Mouse (Mus musculus): ENCODE results near the gene Pygb.

The Pygb gene

DNA sequence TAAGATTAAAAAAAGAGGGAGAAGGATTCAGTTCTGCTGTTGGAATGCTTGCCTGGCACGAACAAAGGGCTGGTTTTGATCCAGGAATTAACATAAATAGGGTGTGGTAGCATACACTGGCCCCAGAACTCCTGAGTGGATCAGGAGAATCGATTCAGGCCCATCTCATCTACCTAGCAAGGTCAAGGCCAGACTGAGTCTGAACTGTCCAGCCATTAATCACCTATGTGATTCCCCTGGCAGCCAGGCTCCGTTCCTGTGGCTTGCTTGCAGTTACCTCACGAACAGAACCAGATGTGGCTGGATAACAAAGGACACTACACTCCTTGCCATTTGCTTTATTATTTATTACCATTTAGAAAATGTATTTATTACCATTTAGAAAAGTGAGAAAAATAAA is 6.8 kb downstream of the Pygb start:
- DNase-seq (ENCODE audit: low read depth, low spot score): no peak

DNA sequence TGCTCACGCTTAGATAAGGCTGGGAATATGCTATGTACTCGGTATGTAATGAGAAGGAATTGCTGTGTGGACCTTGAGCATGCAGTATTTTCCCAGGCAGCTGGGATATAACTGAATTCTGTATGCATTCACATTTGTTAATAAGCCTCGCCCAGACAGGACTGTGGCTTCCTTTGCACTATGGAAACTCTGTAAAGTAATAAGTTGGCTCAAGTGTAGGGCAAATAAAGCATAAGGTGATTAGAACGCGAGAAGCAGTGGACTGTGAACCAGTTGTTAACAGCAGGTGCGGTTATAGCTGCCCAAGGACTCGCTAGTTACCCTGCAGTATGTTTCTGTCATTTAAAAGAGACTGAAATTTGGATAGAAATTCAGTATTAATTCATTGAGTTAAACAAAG is 11.5 kb downstream of the Pygb start:
- no peak for DNase-seq (ENCODE audit: low read depth, low spot score)

DNA sequence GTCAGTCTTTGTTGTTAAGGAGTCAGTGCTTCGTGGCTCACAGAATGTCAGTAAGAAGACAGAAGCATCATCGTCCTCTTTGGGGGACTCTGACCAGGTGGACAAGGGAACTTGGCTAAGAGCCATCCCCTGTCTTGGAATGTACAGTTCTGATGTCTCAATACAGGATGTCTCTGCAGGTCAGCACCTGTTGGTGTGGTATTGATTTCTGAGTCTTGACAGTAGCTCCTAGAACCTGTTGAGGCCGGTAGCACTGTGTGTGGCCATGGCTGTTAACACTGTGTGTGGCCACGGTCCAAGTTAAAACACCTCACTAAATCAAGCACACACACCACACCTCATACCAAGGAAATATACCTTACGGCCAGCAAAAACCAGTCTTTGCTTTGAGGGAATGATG is 14.1 kb downstream of the Pygb start:
- DNase-seq (ENCODE audit: low read depth, low spot score): no peak

DNA sequence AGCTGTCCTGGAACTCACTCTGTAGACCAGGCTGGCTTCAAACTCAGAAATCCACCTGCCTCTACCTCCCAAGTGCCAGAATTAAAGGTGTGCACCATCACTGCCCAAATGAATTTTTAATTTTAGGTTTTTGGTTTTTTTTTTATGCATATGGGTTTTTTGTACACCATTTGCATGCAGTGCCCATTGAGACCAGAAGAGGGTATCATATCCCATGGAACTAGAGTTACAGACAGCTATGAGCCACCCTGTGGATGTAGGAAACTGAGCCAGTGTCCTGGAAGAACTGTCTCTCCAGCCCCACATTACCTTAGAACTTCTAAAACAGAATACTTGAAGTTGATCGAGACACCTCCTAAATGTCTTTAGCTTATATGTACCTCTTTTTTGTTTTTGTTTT is 16.5 kb downstream of the Pygb start:
- no peak for DNase-seq (ENCODE audit: low read depth, low spot score)

GRCm38 (mm10) chr2:150808381-150808780 is 21.8 kb downstream of the Pygb start:
- DNase-seq (ENCODE audit: low read depth, low spot score): no peak

- DNase-seq (ENCODE audit: low read depth, low spot score): no peak
Observed at GRCm38 (mm10) chr2:150808812-150809211, 22.3 kb downstream of the Pygb start.

DNA sequence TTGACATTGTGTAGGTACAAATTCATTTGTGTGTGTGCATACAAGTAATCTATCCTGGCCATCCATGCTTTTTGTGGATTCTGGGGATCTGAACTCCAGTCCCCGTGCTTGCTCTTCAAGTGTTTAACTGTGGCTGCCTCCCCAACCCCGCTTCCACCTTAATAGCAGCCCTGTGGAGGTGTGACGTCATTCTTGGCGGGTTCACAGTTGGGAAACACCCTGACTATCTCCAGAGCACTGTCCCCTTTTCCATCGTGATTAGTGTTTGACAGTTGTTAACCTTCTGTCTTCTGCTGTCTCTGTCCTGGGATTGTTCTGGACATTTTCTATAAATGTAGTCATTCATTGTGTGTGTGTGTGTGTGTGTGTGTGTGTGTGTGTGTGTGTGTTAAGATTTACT is 24.1 kb downstream of the Pygb start:
- DNase-seq (ENCODE audit: low read depth, low spot score): no peak

- no peak for DNase-seq (ENCODE audit: low read depth, low spot score)
Observed at GRCm38 (mm10) chr2:150812816-150813215, 26.3 kb downstream of the Pygb start.

DNA sequence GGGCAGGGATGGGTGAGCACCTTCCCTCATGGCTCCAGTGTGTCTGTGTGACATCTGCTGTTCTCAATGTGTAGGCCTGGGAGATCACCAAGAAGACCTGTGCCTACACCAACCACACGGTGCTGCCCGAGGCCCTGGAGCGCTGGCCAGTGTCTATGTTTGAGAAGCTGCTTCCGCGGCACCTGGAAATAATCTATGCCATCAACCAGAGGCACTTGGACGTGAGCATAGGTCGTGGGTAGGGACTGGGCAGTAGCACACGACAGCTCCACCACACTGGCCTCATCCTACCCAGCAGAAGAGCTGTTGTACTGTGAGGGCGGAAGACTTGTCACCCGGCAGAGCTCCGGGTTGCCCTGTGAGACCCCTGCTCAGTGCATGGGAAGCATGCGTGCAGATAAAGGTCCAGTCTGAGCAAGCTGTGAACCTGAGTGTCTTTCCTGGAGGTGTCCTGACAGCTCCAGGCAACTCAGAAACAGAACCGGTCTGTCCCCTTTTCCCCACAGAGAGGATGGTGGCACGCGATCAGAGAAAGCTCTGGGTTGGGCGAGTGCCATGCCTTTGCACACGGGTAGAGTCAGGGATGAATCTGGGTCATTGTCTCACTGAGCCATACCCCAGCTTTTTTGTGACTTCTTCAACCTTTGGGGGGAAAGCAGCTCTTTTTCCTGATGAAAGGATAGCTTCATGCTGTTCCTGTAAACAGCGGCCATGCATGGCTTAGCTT is 30.3 kb downstream of the Pygb start:
- DNase-seq (ENCODE audit: low read depth, low spot score): no peak

DNA sequence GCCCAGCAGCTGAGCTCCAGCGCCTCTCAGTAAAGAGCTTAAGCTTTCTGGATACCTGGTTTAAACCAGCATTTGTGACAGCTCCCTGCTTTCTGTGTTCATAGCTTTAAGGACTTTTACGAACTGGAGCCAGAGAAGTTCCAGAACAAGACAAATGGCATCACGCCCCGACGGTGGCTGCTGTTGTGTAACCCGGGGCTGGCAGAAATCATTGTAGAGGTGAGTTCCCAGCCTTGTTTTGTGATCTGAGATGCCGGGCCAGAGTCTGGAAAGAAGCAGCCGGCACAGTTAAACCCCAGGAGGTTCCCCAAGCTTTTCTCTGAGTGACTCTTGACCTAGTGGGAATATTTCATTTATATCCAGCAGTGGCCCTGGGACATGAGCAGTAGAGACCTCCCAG is 32.2 kb downstream of the Pygb start:
- no peak for DNase-seq (ENCODE audit: low read depth, low spot score)

DNA sequence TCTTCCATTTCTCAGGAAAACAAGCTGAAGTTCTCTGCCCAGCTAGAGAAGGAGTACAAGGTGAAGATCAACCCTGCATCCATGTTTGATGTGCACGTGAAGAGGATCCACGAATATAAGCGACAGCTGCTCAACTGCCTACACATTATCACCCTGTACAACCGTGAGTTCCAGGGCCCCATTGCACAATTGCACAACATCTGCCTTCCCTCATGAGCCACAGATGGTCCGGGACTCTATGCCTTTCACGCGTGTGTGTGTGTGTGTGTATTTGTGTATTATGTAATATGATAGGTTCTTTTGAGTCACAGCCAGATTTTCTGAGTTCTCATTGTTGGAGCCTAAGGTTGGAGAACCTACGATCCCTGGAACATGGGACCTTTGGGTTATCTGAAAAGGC is 34.2 kb downstream of the Pygb start:
- DNase-seq (ENCODE audit: low read depth, low spot score): no peak

GRCm38 (mm10) chr2:150822987-150823386 is 36.5 kb downstream of the Pygb start:
- DNase-seq (ENCODE audit: low read depth, low spot score): no peak

DNA sequence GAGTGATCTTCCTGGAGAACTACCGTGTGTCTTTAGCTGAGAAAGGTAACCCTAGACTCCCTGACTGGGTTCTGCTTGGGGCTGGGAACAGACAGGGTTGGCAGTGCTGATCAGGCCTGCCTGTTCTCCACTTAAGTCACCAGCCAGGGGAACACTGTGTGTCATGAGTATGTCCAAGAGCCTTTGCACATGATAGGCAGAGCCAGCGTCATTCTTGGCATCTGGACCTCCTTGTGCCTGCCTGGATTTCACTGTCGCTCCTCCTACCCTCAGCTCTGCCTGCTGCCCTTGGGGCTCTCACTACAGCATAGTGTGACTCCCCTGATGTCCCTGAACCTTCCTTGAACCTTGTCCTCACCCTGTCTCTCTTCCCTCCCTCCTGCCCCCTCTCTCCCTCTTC is 39.9 kb downstream of the Pygb start:
- no peak for DNase-seq (ENCODE audit: low read depth, low spot score)

DNA sequence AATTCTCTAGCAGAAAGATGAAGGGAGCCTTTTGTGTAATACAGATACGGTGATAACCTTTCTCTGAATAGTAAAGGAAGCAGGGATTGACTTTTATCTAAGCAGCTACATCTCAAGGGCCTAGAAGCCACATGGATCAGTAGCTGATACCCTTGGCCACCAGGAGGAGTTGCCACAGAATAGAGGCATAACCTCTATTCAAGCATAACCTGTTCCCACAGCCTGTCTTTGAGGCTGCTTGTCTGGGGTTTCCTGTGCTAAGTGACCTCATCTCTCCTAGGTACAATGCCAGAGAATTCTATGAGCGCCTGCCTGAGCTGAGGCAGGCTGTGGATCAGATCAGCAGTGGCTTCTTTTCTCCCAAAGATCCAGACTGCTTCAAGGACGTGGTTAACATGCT is 41.6 kb downstream of the Pygb start:
- DNase-seq (ENCODE audit: low read depth, low spot score): no peak

- DNase-seq (ENCODE audit: low read depth, low spot score): no peak
Observed at GRCm38 (mm10) chr2:150828654-150829053, 42.1 kb downstream of the Pygb start.

DNA sequence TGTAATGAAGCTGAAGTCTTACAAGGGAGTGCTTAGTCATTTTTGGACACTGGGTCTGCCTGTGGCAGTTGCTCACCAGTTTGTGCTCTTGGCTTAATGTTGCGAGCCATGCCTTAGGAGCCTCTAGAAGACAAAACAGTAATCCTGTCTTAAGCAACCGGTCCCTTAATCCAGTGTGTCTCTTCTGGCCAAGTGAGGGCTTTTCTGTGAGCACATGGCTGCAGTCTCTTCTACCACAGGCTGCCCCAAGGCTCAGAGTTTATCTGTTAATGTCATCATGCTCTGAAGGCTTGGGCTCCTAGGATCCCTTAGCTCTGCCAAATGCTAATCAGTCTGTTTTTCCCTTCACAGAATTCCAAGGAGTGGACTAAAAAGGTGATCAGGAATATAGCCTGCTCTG is 43.5 kb downstream of the Pygb start:
- DNase-seq (ENCODE audit: low read depth, low spot score): peak; percentile 2

GRCm38 (mm10) chr2:150830911-150831441 is 44.4 kb downstream of the Pygb start:
- DNase-seq (ENCODE audit: low read depth, low spot score): no peak

GRCm38 (mm10) chr2:150832029-150832428 is 45.5 kb downstream of the Pygb start:
- no peak for DNase-seq (ENCODE audit: low read depth, low spot score)

DNA sequence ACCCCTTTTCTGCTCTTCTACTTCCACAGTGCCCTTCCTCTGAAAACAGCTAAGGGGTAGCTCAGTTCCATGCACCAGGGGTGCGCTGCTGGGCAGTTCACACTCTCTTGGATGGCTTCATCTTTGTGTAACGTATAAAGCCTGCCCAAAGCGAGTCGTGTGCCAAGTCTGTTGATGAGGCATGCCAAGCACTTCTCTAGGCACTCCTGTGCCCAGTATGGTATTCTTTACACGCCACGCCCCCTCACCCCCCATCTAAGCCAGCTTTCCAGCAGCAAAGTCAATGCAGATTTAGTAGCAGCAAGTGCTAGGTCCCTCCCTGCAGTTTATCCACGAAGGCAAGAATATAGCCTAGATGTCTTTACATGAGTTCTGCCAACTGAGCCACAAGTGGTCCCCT is 48.1 kb downstream of the Pygb start:
- no peak for DNase-seq (ENCODE audit: low read depth, low spot score)

- DNase-seq (ENCODE audit: low read depth, low spot score): no peak
Observed at GRCm38 (mm10) chr2:150835975-150836374, 49.4 kb downstream of the Pygb start.

GRCm38 (mm10) chr2:150836906-150837305 is 50.4 kb downstream of the Pygb start:
- no peak for DNase-seq (ENCODE audit: low read depth, low spot score)

DNA sequence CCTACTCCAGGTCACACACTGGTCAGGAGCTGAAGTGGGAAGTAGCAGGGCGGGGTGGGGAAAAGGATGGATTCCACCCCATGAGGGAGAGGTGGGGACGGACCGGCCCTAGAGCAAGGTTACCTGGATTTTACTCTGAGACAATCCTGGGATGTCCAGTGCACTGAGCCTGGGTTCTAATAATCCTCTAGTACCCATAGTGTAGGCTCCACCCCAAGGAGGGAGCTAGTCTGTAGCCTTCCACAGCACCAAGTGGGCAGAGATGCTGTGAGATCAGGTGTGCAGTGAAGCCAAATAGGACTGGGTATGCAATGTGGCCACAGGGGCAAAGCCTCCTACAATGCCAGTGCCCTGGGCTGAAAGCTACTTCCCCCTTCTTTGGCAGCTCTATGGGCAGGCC is 51.2 kb downstream of the Pygb start:
- no peak for DNase-seq (ENCODE audit: low read depth, low spot score)

GRCm38 (mm10) chr2:150839686-150840471 is 53.3 kb downstream of the Pygb start:
- no peak for DNase-seq (ENCODE audit: low read depth, low spot score)
